Comparison of ENCODE assay signal across 17 mouse cellular contexts in the genomic region with DNA sequence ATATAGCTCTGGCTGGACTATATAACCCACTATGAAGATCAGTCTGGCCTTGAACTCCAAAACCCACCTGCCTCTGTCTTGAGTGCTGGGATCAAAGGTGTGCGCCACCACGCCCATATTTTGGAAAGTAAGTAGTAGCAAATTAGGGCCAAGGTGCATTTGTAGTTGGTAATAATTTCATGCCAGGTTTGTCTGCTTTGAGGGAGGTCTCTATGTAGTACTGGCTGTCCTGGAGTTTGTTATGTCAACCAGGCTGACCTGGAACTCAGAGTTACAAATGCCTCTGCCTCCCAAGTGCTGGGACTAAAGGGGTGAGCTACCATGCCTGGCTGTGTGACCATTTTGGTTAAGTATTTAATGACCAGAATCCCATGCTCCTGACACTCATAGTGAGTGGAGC. TPM values are rescaled to one million over a fixed set of nuclear protein-coding genes. Genes with fewer than 3 reads are reported as not detected.
"Had no signal": no experiment of that assay in that cellular context is flagged by ENCODE, and none has a peak within 500 bp of the region (broad histone marks: within the 10 kb centered on the region; RNA-seq: fewer than 3 reads in every experiment).

No protein-coding gene starts in this region.

- H3K27ac ChIP-seq: neural tube, embryonic 15.5 days; stomach, embryonic 15.5 days; stomach, postnatal 0 days had no signal

- H3K4me1 ChIP-seq: neural tube, embryonic 15.5 days; stomach, embryonic 15.5 days had no signal

- H3K9me3 ChIP-seq: neural tube, embryonic 15.5 days; stomach, embryonic 15.5 days had no signal

- H3K27me3 ChIP-seq: neural tube, embryonic 15.5 days; stomach, embryonic 15.5 days had no signal

- DNase-seq: retina, postnatal 1 day; right cerebral cortex, adult 18-20 months; right cerebral cortex, postnatal 14 days; right cerebral cortex, postnatal 25 days; right cerebral cortex, postnatal 4 days; spleen, adult 18-20 months; thymus, adult 18-20 months; thymus, adult 2 months; thymus, postnatal 14 days; thymus, postnatal 25 days; thymus, postnatal 36 days; thymus, postnatal 4 days had no signal

- H3K9ac ChIP-seq: neural tube, embryonic 15.5 days; stomach, embryonic 15.5 days had no signal

- H3K4me2 ChIP-seq: neural tube, embryonic 15.5 days; stomach, embryonic 15.5 days had no signal

- H3K4me3 ChIP-seq: neural tube, embryonic 15.5 days; stomach, embryonic 15.5 days had no signal

RNA-seq across cellular contexts. Expression of gene Angptl7, which starts 20.0 kb away (rescaled TPM):
- total RNA-seq: neutrophil, adult 5-6 weeks had no signal
- polyA plus RNA-seq: small intestine, adult 2 months had no signal
